Mouse (Mus musculus) limb, embryonic 10.5 days (tissue): Measurements from ENCODE around the gene Itpk1. TPM values are rescaled to one million over a fixed set of nuclear protein-coding genes. Genes with fewer than 3 reads are reported as not detected.
A peak's percentile ranks its signal among the peaks of the same experiment; 100 is the strongest.

Experiments
- DNase-seq: peaks from one replicate; pipeline ENCODE4 v3.0.0-alpha.2; 2017; ENCODE audit warnings: low spot score
- H3K27ac ChIP-seq: fragments of 300-500 bp; sonication (generic); 2 replicates; pipeline ENCODE4 v1.5.1; 2016; ENCODE audit warnings: mild to moderate bottlenecking
- H3K27me3 ChIP-seq: fragments of 300-500 bp; sonication (generic); 2 replicates; pipeline ENCODE4 v1.6.1; 2016; ENCODE audit warnings: low read depth, mild to moderate bottlenecking; ENCODE audit not compliant: poor library complexity, severe bottlenecking
- H3K36me3 ChIP-seq: fragments of 300-500 bp; sonication (generic); 2 replicates; pipeline ENCODE4 v1.6.1; 2016; ENCODE audit warnings: mild to moderate bottlenecking, moderate library complexity
- H3K4me1 ChIP-seq: fragments of 300-500 bp; sonication (generic); 2 replicates; pipeline ENCODE4 v1.6.1; 2016
- H3K4me3 ChIP-seq: fragments of 300-500 bp; sonication (generic); 2 replicates; pipeline ENCODE4 v1.5.1; 2016; ENCODE audit warnings: mild to moderate bottlenecking, moderate library complexity
- H3K9me3 ChIP-seq: fragments of 300-500 bp; sonication (generic); replicated peaks from 2 replicates; pipeline ENCODE4 v1.6.1; 2016; ENCODE audit warnings: mild to moderate bottlenecking
- WGBS: fragments of 180-500 bp; shearing (Covaris S2); methylation state at CpG from one replicate; pipeline ENCODE4 v1.1.7; 2016; 5-methylcytosine and 5-hydroxymethylcytosine counted together
- polyA plus RNA-seq: library from polyadenylated mRNA; unstranded; fragments of >200 nt; fragmentation: Nextera tagmentation; extraction: Ambion mirVana; gene quantifications from 2 replicates; pipeline ENCODE4 v1.2.1, GENCODE M21; 2016

Gene Itpk1
- polyA plus RNA-seq, 1 experiment from 2014 or later, result 9.7 TPM

DNA sequence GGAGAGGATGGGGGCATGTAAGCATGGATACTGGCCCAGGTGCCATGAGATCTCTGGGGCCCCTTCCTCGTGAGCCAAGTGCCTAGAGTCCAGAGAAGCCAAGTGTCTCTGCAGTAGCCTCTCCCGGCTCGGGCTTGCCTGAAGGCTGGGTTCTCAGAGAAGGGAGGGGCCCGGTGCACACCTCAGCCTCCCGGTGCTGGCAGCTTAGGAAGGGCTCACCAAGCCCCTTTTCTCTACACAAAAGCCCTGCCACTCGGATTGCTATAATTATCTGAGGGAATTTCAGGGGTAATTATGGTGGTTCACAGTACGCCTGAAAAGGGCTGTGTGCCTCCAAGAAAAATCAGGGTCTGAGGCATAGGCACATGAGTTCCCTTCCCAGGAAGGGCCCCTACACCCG is 102.9 kb downstream of the Itpk1 start:
- H3K27me3 ChIP-seq, result no peaks in the 10 kb centered on the region
- 39% methylated on average over 8 of the region's 8 CpGs for WGBS
- no peaks in the 10 kb centered on the region; the same call in 1 of the 2 replicates for H3K9me3 ChIP-seq
- peak overlapping the region; percentile 66 for H3K27ac ChIP-seq
- H3K4me1 ChIP-seq, result peaks cover 46% of the 10 kb centered on the region
- H3K4me3 ChIP-seq, result no peak overlapping the region
- peaks cover 6% of the 10 kb centered on the region; the same call in 1 of the 2 replicates for H3K36me3 ChIP-seq
- no peak for DNase-seq

DNA sequence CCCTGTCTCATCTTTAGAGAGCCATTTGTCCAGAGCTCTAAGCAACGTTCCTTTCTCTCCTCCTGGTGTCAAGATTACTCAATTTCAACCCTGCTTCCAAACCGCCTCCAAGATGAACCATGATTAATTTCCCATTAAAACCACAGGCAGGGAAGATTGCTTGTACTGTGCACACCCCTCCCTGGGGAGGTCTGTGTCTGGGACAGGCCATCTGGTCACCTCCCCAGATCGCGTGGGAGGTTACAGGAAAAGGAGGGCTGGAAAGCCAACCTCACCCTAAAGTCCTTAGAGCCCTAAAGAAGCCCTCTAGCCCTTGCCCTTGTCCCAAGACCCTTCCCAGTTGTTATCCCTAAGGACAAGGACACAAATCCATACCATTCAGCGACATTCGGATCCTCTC is 104.4 kb downstream of the Itpk1 start:
- H3K36me3 ChIP-seq, result peaks cover 6% of the 10 kb centered on the region; the same call in 1 of the 2 replicates
- WGBS, result 65% methylated on average over 6 of the region's 6 CpGs
- H3K4me3 ChIP-seq, result no peak overlapping the region
- no peak for DNase-seq
- H3K4me1 ChIP-seq, result peaks cover 48% of the 10 kb centered on the region
- H3K27me3 ChIP-seq, result no peaks in the 10 kb centered on the region
- peak overlapping the region; percentile 66; the same call in 1 of the 2 replicates for H3K27ac ChIP-seq
- H3K9me3 ChIP-seq, result no peaks in the 10 kb centered on the region; the same call in 1 of the 2 replicates

GRCm38 (mm10) chr12:102599801-102600200 is 104.9 kb downstream of the Itpk1 start:
- Histone ChIP-seq H3K36me3 (peaks cover 6% of the 10 kb centered on the region; the same call in 1 of the 2 replicates), H3K27me3 (no peaks in the 10 kb centered on the region), H3K4me3 (no peak overlapping the region), H3K9me3 (no peaks in the 10 kb centered on the region; the same call in 1 of the 2 replicates), H3K27ac (peak overlapping the region; percentile 66; the same call in 1 of the 2 replicates), H3K4me1 (peaks cover 48% of the 10 kb centered on the region)
- WGBS, result 85% methylated on average over 7 of the region's 7 CpGs
- no peak for DNase-seq

- Histone ChIP-seq H3K9me3 (no peaks in the 10 kb centered on the region; the same call in 1 of the 2 replicates), H3K4me1 (peaks cover 50% of the 10 kb centered on the region), H3K27me3 (no peaks in the 10 kb centered on the region), H3K27ac (no peak overlapping the region), H3K36me3 (peaks cover 6% of the 10 kb centered on the region; the same call in 1 of the 2 replicates), H3K4me3 (no peak overlapping the region)
- 96% methylated on average over 3 of the region's 3 CpGs for WGBS
- DNase-seq, result no peak
Observed at GRCm38 (mm10) chr12:102598535-102598934, 106.2 kb downstream of the Itpk1 start.

DNA sequence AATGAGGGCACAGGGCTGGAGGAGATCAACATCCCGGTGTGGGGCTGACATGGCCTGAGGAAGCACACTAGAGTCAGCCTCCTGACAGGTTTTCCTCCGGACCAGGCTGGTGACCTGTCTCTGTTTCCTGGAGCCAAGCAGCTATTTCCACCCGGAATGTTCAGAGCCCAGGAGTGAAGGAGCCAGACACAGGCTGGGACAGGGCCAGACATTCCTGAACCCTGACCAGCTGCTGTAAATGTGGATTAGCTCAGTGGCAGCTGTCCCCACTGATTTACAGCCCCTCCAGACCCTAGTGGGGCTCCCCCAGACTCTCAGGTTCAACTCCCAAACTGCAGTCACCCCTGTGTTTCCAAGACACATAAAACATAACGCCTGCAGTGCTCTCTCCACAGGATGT is 107.3 kb downstream of the Itpk1 start:
- Histone ChIP-seq H3K9me3 (no peaks in the 10 kb centered on the region; the same call in 1 of the 2 replicates), H3K27me3 (no peaks in the 10 kb centered on the region), H3K4me1 (peaks cover 47% of the 10 kb centered on the region), H3K36me3 (peaks cover 6% of the 10 kb centered on the region; the same call in 1 of the 2 replicates), H3K27ac (peak overlapping the region; percentile 36; the same call in 1 of the 2 replicates), H3K4me3 (no peak overlapping the region)
- DNase-seq, result no peak
- WGBS, result 49% methylated on average over 4 of the region's 4 CpGs

DNA sequence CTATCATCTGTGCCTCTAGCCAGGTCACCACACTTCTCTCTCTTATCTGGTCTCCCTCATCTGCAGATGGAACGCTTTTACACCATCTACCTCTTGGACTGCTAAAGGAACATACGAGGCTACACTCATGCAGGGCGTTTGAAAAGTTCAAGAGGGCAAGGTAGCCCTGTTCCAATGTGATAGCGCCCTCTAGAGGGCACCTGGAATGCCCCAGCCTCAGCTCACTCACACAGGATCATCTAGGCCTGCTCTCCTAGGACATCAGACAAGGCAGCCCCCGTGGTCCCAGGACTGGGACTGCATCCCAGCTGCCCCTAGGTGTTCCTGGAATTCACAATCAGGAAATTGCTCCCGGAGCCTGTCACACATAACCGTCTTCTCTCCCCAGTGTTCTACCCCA is 108.3 kb downstream of the Itpk1 start:
- Histone ChIP-seq H3K4me1 (peaks cover 37% of the 10 kb centered on the region), H3K27ac (no peak overlapping the region), H3K27me3 (no peaks in the 10 kb centered on the region), H3K36me3 (peaks cover 6% of the 10 kb centered on the region; the same call in 1 of the 2 replicates), H3K4me3 (no peak overlapping the region), H3K9me3 (no peaks in the 10 kb centered on the region; the same call in 1 of the 2 replicates)
- WGBS, result 74% methylated on average over 7 of the region's 7 CpGs
- DNase-seq, result no peak

GRCm38 (mm10) chr12:102594627-102595026 is 110.1 kb downstream of the Itpk1 start:
- Histone ChIP-seq H3K4me1 (peaks cover 19% of the 10 kb centered on the region; the same call in 1 of the 2 replicates), H3K9me3 (no peaks in the 10 kb centered on the region; the same call in 1 of the 2 replicates), H3K36me3 (peaks cover 6% of the 10 kb centered on the region; the same call in 1 of the 2 replicates), H3K4me3 (no peak overlapping the region), H3K27ac (no peak overlapping the region), H3K27me3 (no peaks in the 10 kb centered on the region)
- DNase-seq, result no peak
- 85% methylated on average over 9 of the region's 9 CpGs for WGBS

- H3K27me3 ChIP-seq, result no peaks in the 10 kb centered on the region
- DNase-seq, result no peak
- H3K36me3 ChIP-seq, result peaks cover 4% of the 10 kb centered on the region; the same call in 1 of the 2 replicates
- no peak overlapping the region for H3K27ac ChIP-seq
- 86% methylated on average over 9 of the region's 9 CpGs for WGBS
- H3K9me3 ChIP-seq, result no peaks in the 10 kb centered on the region; the same call in 1 of the 2 replicates
- no peak overlapping the region for H3K4me3 ChIP-seq
- peaks cover 15% of the 10 kb centered on the region; the same call in 1 of the 2 replicates for H3K4me1 ChIP-seq
Observed at GRCm38 (mm10) chr12:102593699-102594098, 111.0 kb downstream of the Itpk1 start.

GRCm38 (mm10) chr12:102590711-102591360 is 113.9 kb downstream of the Itpk1 start:
- WGBS, result 92% methylated on average over 17 of the region's 17 CpGs
- Histone ChIP-seq H3K9me3 (no peaks in the 10 kb centered on the region), H3K4me3 (no peak overlapping the region), H3K27ac (no peak overlapping the region), H3K36me3 (0 out of 2 replicates have a peak, but pooled peaks cover 9% of the 10 kb centered on the region), H3K4me1 (0 out of 2 replicates have a peak, but pooled peaks cover 3% of the 10 kb centered on the region), H3K27me3 (no peaks in the 10 kb centered on the region)
- no peak for DNase-seq

- Histone ChIP-seq H3K4me1 (no peaks in the 10 kb centered on the region), H3K36me3 (peaks cover 20% of the 10 kb centered on the region; the same call in 1 of the 2 replicates), H3K9me3 (no peaks in the 10 kb centered on the region), H3K27ac (no peak overlapping the region), H3K4me3 (no peak overlapping the region), H3K27me3 (no peaks in the 10 kb centered on the region)
- DNase-seq, result no peak
- 95% methylated on average over 8 of the region's 8 CpGs for WGBS
Observed at GRCm38 (mm10) chr12:102587106-102587505, 117.6 kb downstream of the Itpk1 start.

- Histone ChIP-seq H3K4me1 (no peaks in the 10 kb centered on the region), H3K4me3 (no peak overlapping the region), H3K27ac (no peak overlapping the region), H3K27me3 (no peaks in the 10 kb centered on the region), H3K36me3 (peaks cover 20% of the 10 kb centered on the region; the same call in 1 of the 2 replicates), H3K9me3 (no peaks in the 10 kb centered on the region)
- WGBS, result 83% methylated on average over 9 of the region's 9 CpGs
- DNase-seq, result no peak
Observed at GRCm38 (mm10) chr12:102586286-102586881, 118.3 kb downstream of the Itpk1 start.

GRCm38 (mm10) chr12:102585390-102585789 is 119.3 kb downstream of the Itpk1 start:
- WGBS, result 88% methylated on average over 3 of the region's 3 CpGs
- Histone ChIP-seq H3K4me3 (no peak overlapping the region), H3K4me1 (no peaks in the 10 kb centered on the region), H3K27me3 (no peaks in the 10 kb centered on the region), H3K9me3 (no peaks in the 10 kb centered on the region), H3K27ac (no peak overlapping the region), H3K36me3 (peaks cover 20% of the 10 kb centered on the region; the same call in 1 of the 2 replicates)
- DNase-seq, result no peak

DNA sequence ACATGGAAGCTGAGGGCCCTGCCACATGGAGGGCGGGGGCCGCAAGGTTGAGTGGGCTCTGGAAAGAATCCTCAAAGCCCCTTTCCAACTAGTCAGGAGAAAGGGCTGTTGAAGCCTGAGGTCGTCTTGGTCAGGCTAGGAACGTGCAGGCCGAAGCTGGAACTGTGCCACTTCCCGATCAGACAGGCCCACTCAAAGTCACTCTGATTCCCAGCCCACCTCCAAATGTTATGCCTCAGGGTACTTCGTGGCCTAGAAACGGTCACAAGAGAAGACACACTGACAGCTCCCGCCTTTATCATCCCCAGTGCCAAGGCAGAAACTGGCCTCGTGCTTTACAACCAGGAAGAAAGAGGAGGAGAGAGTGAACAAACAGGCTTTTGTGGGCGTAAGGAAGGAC is 122.3 kb downstream of the Itpk1 start:
- H3K4me3 ChIP-seq, result no peak overlapping the region

More for the DNA sequence above, 122.3 kb downstream of the Itpk1 start:
- 84% methylated on average over 11 of the region's 11 CpGs for WGBS
- Histone ChIP-seq H3K27ac (no peak overlapping the region), H3K9me3 (no peaks in the 10 kb centered on the region), H3K27me3 (no peaks in the 10 kb centered on the region), H3K36me3 (peaks cover 24% of the 10 kb centered on the region), H3K4me1 (no peaks in the 10 kb centered on the region)
- no peak for DNase-seq
